Mouse (Mus musculus) limb, embryonic 15.5 days (tissue): ENCODE data around the gene Dlg2. TPM values are rescaled to one million over a fixed set of nuclear protein-coding genes. Genes with fewer than 3 reads are reported as not detected.
A peak's percentile ranks its signal among the peaks of the same experiment; 100 is the strongest.

ENCODE experiments used
- ATAC-seq: fragments of 200-750 bp; cut with Nextera tagmentation; 2 replicates; pipeline ENCODE4 v1.8.0; 2017; ENCODE audit warnings: low read depth, moderate TSS enrichment; ENCODE audit not compliant: insufficient number of reproducible peaks, low FRiP score, low TSS enrichment
- H3K27ac ChIP-seq: fragments of 300-500 bp; sonication (generic); 2 replicates; pipeline ENCODE4 v1.5.1; 2015; ENCODE audit warnings: moderate library complexity, mild to moderate bottlenecking, inconsistent platforms
- H3K27me3 ChIP-seq: fragments of 300-500 bp; sonication (generic); 2 replicates; pipeline ENCODE4 v1.6.1; 2015; ENCODE audit warnings: inconsistent platforms
- H3K36me3 ChIP-seq: fragments of 300-500 bp; sonication (generic); 2 replicates; pipeline ENCODE4 v1.6.1; 2015; ENCODE audit warnings: inconsistent platforms
- H3K4me1 ChIP-seq: fragments of 300-500 bp; sonication (generic); 2 replicates; pipeline ENCODE4 v1.6.1; 2015; ENCODE audit warnings: inconsistent platforms
- H3K4me2 ChIP-seq: fragments of 300-500 bp; sonication (generic); 2 replicates; pipeline ENCODE4 v1.6.1; 2015; ENCODE audit warnings: mild to moderate bottlenecking, inconsistent platforms
- H3K4me3 ChIP-seq: fragments of 300-500 bp; sonication (generic); 2 replicates; pipeline ENCODE4 v1.5.1; 2015; ENCODE audit warnings: mild to moderate bottlenecking, inconsistent platforms
- H3K9ac ChIP-seq: fragments of 300-500 bp; sonication (generic); 2 replicates; pipeline ENCODE4 v1.6.1; 2015; ENCODE audit warnings: inconsistent platforms
- H3K9me3 ChIP-seq: fragments of 300-500 bp; sonication (generic); 2 replicates; pipeline ENCODE4 v1.6.1; 2016; ENCODE audit warnings: inconsistent platforms
- WGBS: fragments of 180-500 bp; shearing (Covaris S2); methylation state at CpG from one replicate; pipeline ENCODE4 v1.1.7; 2015; 5-methylcytosine and 5-hydroxymethylcytosine counted together
- polyA plus RNA-seq: library from polyadenylated mRNA; unstranded; fragments of >200 nt; fragmentation: Nextera tagmentation; extraction: Ambion mirVana; gene quantifications from 2 replicates; pipeline ENCODE4 v1.2.1, GENCODE M21; 2015

The Dlg2 gene
- polyA plus RNA-seq, 1 experiment from 2014 or later: 7.6 TPM

DNA sequence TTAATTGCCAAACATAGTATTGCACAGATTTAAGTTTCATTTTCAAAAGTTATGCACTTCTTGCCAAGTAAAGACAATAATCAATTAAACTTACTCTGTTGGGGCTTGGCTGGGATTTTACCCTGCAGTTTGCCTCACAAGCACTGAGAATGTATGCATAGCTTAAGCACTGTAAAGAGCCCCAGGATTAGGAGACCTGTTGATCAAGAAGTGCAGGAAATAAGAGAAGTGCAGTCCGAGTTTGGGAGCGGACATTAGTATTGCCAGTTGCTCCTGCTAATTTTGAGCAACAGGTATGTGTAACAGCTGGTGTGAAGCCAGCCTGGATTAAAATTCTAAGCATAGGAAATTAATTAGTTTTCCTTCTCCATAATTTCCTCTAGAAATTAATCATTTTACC, 1687.8 kb downstream of the Dlg2 start:
- WGBS: 48% methylated on average over 2 of the region's 2 CpGs
- ATAC-seq: no peak
- no peak overlapping the region for H3K27ac ChIP-seq
- no peaks in the 10 kb centered on the region for H3K4me1 ChIP-seq
- H3K27me3 ChIP-seq: no peaks in the 10 kb centered on the region
- no peaks in the 10 kb centered on the region for H3K36me3 ChIP-seq
- no peak overlapping the region for H3K9ac ChIP-seq
- H3K4me3 ChIP-seq: no peak overlapping the region
- no peaks in the 10 kb centered on the region for H3K9me3 ChIP-seq
- H3K4me2 ChIP-seq: no peak overlapping the region

DNA sequence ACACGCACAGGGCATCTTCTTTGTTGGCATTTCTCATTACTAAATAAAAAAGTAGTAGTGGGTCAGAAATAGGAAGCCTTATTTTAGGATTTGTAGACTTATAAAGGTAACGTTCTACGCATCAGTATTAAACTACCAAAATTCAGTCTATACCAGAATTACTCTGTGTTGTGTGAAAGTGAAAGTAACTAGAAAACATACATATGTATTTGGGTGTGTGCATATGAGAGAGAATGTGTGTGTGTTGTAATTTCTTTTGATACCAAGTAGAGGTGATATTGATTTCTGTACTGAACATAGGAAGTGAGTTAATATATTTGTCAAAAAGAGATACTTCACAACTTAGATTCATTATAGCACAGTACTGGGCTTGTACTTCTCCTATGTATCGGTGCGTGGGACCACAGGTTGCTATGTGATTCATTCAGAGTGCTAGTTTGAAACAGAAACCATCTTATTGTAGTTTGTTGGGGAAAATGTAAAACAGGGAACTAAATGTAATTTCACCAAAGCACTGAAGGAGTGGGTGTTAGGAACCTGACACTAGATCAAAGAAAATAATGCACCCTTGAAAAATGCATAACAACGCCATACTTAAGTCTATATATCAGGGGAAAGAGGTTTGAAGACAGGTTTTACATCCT, 1688.5 kb downstream of the Dlg2 start:
- Histone ChIP-seq H3K27me3 (no peaks in the 10 kb centered on the region), H3K4me2 (no peak overlapping the region), H3K4me1 (no peaks in the 10 kb centered on the region), H3K4me3 (no peak overlapping the region), H3K27ac (no peak overlapping the region), H3K36me3 (no peaks in the 10 kb centered on the region), H3K9me3 (no peaks in the 10 kb centered on the region), H3K9ac (no peak overlapping the region)
- 74% methylated on average over 6 of the region's 6 CpGs for WGBS
- ATAC-seq: no peak

DNA sequence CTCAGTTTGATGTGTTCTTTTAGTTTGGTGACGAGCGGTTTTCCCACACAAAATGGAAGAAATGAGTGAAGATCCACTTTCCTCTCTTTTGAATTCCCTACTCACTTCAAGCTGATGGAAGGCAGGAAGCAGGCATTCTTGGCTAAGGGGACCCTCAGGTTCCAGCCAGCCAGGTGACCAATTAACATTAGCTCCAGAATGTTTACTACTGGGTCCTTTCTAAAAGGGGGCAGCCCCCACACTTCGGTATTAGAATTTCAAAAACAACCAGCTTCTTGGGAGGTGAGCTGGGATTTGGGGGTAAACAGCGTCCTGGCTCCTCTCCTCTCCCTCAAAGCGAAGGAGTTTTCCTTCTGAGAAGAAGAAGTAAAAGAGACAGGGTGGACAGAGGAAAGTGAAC, 1703.6 kb downstream of the Dlg2 start:
- H3K4me1 ChIP-seq: peaks cover 17% of the 10 kb centered on the region
- peak overlapping the region; percentile 67 for H3K27ac ChIP-seq
- no peaks in the 10 kb centered on the region for H3K36me3 ChIP-seq
- H3K27me3 ChIP-seq: peaks cover 3% of the 10 kb centered on the region
- no peak for ATAC-seq
- no peak overlapping the region for H3K9ac ChIP-seq
- no peaks in the 10 kb centered on the region for H3K9me3 ChIP-seq
- H3K4me2 ChIP-seq: peak overlapping the region; percentile 73
- H3K4me3 ChIP-seq: peak overlapping the region; percentile 40
- WGBS: 42% methylated on average over 5 of the region's 5 CpGs

DNA sequence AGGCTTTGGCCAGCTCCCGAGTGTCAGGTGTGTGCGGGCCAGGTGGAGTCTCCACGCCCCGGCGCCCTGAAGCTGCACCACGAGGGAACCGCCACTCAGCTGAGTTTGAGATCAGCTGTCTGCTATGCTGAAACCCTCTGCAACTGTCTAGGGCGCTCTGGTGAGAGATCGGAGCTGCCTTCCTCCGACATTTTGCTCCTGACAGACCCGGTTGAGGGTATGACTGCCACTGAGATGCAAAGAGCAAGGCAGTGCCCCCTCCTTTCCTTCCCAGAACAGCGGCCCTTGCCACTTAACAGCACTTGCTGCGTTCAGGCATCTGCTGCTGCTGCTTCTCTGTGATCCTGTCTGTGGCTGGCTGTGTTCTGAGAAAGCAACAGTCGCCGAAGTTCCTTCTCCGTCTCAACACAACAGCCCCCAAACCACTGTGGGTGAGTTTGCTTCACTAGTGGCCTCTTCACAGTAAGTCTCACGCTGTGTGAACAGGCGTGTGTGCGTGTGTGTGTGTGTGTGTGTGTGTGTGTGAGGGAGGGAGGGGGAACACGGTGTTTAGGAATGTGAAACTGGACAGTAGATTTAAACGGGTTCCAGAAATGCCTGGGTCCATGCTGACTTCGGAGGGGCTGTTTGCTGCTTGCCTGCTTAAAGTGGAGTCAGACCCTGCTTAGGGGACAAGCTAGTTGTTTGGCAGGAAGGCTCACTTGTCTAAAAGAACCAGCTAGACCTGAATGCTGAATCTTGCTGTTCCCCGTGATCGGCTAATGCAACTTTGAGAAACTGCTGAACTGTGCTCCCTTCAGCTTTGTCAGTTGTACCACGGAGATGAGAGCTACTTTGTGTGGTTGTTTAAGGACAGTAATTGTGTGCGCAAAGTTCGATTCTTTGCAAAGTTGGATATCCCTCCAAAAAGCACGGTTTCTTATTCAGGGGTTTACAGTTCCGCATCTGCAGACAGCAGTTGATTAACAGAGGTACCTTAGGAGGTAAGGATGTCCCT, 1704.4 kb downstream of the Dlg2 start:
- H3K27me3 ChIP-seq: peaks cover 3% of the 10 kb centered on the region
- peak overlapping the region; percentile 40 for H3K4me3 ChIP-seq
- 15% methylated on average over 29 of the region's 29 CpGs for WGBS
- no peak; the same call in 1 of the 2 replicates for ATAC-seq
- H3K27ac ChIP-seq: peak overlapping the region; percentile 67
- no peaks in the 10 kb centered on the region for H3K36me3 ChIP-seq
- peak overlapping the region; percentile 73 for H3K4me2 ChIP-seq
- no peaks in the 10 kb centered on the region for H3K9me3 ChIP-seq
- H3K9ac ChIP-seq: peak overlapping the region; percentile 44; the same call in 1 of the 2 replicates
- peaks cover 17% of the 10 kb centered on the region for H3K4me1 ChIP-seq

DNA sequence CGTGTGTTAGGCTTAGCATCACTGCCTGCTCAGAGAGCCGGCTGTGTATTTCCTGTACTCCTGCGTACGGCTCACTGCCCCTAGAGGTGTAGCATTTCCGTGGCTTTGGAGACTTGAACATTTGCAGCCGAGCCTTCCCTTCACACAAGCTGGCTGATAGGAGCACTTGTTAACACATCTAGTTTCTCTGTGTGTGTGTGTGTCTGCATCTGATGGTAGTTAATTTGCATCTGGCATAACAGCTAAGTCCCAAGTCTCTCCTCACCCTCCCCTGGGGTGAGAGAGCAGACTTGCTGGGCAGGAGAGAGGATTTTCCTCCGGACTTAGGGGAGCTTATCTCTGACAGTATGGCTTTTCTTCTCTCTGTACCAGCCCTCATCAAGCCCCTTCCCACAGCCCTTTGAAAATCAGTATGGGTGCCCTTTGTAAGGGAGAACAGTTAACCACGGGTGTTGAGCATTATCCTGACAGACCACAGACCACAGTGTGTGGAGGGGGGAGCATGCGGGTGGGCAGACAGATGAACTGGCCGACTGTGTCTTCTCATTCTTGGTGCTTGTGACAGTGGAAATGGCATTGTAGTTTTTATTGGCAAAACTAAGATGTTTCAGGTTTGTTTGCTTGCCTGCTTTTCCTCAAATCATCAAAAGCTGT, 1705.6 kb downstream of the Dlg2 start:
- Histone ChIP-seq H3K36me3 (no peaks in the 10 kb centered on the region), H3K9me3 (no peaks in the 10 kb centered on the region), H3K27me3 (peaks cover 3% of the 10 kb centered on the region), H3K27ac (no peak overlapping the region), H3K9ac (no peak overlapping the region), H3K4me1 (peaks cover 19% of the 10 kb centered on the region), H3K4me3 (peak overlapping the region; percentile 40), H3K4me2 (peak overlapping the region; percentile 73)
- 19% methylated on average over 10 of the region's 10 CpGs for WGBS
- ATAC-seq: no peak

DNA sequence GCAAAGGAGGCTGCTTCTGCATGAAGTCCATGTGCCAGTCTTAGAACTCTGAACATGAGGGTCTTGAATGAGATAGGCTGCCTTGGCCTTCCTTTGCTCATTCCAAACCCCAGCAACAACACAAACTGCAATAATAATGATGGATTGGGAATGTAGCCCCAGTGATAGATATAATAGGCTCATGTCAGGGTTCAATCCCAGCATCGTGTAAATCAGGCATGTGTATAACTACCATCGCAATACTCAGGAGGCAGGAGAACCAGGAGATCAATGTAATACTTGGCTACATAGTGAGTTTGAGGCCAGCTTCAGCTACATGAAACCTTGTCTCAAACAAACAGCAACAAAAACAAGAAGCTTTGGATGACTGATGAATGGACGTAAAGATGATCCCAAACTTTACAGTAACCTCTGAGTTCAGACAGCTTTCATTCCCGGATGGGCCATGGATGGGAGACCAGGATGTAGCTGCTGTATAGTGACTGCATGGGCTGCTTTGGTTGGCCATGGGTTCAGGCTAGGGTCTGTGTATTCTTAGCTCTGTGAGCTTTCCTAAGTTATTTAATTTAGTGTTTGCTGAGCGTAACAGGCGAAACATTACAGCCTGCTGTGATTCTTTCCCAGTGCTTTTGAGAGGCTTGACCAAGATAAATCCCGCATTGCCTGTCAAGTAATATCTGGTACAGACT, 1708.0 kb downstream of the Dlg2 start:
- no peak overlapping the region for H3K9ac ChIP-seq
- no peak overlapping the region for H3K4me2 ChIP-seq
- no peak overlapping the region for H3K4me3 ChIP-seq
- no peak for ATAC-seq
- 91% methylated on average over 7 of the region's 7 CpGs for WGBS
- H3K4me1 ChIP-seq: peaks cover 19% of the 10 kb centered on the region
- no peaks in the 10 kb centered on the region for H3K36me3 ChIP-seq
- H3K27me3 ChIP-seq: peaks cover 3% of the 10 kb centered on the region
- H3K27ac ChIP-seq: no peak overlapping the region
- no peaks in the 10 kb centered on the region for H3K9me3 ChIP-seq

DNA sequence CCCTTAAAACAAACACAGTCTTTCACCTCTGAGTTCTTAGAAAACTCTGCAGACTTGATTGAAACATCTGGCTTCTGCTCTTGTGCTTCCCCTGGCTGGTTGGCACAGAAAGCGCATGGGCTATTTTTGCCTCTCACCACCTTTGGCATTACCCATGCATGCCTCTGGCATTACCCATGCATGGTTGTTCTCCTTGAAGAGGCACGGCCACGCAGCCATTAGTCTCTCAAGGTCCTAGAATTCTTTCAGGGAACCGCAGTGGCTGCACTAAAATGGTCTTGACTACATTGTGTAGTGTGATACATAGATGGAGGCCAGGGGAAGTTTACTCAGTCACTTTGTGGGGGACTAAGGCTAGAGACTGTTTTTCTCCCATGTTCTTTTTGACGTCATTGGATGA, 1709.9 kb downstream of the Dlg2 start:
- Histone ChIP-seq H3K27ac (no peak overlapping the region), H3K9me3 (no peaks in the 10 kb centered on the region), H3K36me3 (no peaks in the 10 kb centered on the region), H3K4me3 (no peak overlapping the region), H3K27me3 (no peaks in the 10 kb centered on the region), H3K4me2 (no peak overlapping the region), H3K4me1 (peaks cover 10% of the 10 kb centered on the region), H3K9ac (no peak overlapping the region)
- ATAC-seq: no peak
- WGBS: 80% methylated on average over 5 of the region's 5 CpGs

DNA sequence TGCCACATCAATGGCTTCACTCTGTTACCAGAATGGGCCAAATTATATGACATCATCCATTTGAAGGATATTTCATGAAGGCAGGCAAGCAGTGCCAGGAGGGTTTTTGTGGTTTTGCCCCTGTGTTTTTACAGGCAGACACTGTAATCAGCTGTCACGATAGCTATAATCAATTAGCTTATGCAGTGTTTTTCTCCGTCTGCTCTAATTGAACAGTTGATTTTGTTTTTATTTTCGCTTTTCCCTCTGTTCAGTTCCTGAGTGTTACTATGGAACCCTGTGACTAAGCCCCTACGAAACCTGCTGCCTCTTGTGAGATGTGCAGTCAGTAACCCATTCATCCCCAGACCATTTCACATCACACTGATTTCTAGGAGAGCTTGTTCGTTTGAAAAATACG, 1712.7 kb downstream of the Dlg2 start:
- ATAC-seq: no peak
- H3K36me3 ChIP-seq: no peaks in the 10 kb centered on the region
- H3K9me3 ChIP-seq: no peaks in the 10 kb centered on the region
- no peak overlapping the region for H3K4me3 ChIP-seq
- H3K9ac ChIP-seq: no peak overlapping the region
- no peak overlapping the region for H3K27ac ChIP-seq
- no peaks in the 10 kb centered on the region for H3K27me3 ChIP-seq
- WGBS: 50% methylated on average over 6 of the region's 6 CpGs
- no peak overlapping the region for H3K4me2 ChIP-seq
- H3K4me1 ChIP-seq: peaks cover 2% of the 10 kb centered on the region; the same call in 1 of the 2 replicates

DNA sequence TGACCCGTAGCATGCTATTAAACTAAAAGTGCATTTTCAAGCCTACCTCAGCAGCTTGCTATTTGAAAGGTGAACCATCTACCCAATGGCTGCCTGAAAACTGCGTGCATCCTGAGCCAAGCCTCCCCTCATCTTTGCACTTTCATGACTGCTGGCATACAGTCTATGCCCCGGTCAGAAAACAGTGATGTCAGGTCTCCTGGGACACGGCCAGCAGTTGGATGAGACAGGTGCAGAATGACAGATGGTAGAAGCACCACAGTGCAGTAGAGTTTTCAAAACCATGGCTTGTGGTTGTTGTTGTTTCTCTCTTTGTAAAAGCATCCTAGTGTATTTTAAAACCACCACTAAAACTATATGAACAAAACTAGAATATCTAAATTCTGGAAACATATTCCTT, 1719.5 kb downstream of the Dlg2 start:
- Histone ChIP-seq H3K4me3 (no peak overlapping the region), H3K4me1 (no peaks in the 10 kb centered on the region), H3K9ac (no peak overlapping the region), H3K27ac (no peak overlapping the region), H3K36me3 (no peaks in the 10 kb centered on the region), H3K9me3 (no peaks in the 10 kb centered on the region), H3K27me3 (no peaks in the 10 kb centered on the region), H3K4me2 (no peak overlapping the region)
- no peak for ATAC-seq
- 72% methylated on average over 4 of the region's 4 CpGs for WGBS

DNA sequence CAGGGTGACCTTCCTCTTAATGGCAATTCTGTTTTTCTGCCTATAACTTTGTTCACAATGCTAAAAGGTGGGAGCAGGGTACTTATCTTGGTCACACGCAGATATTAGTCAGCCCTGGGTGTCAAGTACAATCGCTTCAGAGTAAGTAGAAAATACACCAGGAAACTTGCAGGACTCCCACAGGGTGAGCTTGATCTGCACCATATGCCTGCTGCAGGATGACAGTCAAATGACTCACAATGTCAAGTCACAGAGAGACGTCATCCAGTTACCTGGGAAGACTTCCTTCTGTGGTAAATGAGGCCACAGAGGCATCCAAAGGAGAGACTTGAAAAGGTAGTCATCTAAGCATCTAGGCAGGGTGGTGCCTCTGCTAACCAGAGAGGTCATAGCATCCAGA, 1721.1 kb downstream of the Dlg2 start:
- H3K9me3 ChIP-seq: no peaks in the 10 kb centered on the region
- H3K36me3 ChIP-seq: no peaks in the 10 kb centered on the region
- no peaks in the 10 kb centered on the region for H3K27me3 ChIP-seq
- ATAC-seq: no peak
- H3K27ac ChIP-seq: no peak overlapping the region
- no peaks in the 10 kb centered on the region for H3K4me1 ChIP-seq
- no peak overlapping the region for H3K4me2 ChIP-seq
- WGBS: 69% methylated on average over 3 of the region's 3 CpGs
- no peak overlapping the region for H3K9ac ChIP-seq
- H3K4me3 ChIP-seq: no peak overlapping the region

DNA sequence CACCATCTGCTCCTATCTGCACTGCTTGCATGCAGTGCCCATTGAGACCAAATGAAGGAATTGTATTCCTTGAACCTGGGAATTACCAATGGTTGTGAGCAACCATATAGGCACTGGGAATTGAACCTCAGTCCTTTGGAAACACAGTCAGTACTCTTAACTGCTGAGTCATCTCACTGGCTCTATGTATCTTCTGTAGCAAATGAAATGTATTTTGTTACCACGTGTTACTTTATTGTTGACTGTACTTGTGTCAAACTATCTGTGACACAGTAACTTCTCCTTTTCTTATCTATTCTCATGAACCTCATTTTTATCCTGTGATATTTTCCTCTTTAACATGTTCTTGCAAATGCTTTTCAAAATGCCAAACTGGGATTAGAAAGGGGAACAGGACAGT, 1722.7 kb downstream of the Dlg2 start:
- no peak overlapping the region for H3K4me3 ChIP-seq
- H3K9me3 ChIP-seq: no peaks in the 10 kb centered on the region
- 85% methylated on average over 1 of the region's 1 CpGs for WGBS
- H3K4me1 ChIP-seq: no peaks in the 10 kb centered on the region
- H3K27me3 ChIP-seq: no peaks in the 10 kb centered on the region
- H3K36me3 ChIP-seq: no peaks in the 10 kb centered on the region
- H3K9ac ChIP-seq: no peak overlapping the region
- H3K27ac ChIP-seq: no peak overlapping the region
- no peak overlapping the region for H3K4me2 ChIP-seq
- no peak for ATAC-seq
